Mouse (Mus musculus) liver (tissue): ENCODE results near the gene Pop5.

ENCODE experiments used
- DNase-seq: peaks from one replicate; pipeline ENCODE4 v3.0.0-alpha.2; 2020; ENCODE audit warnings: mixed read lengths

Gene Pop5

DNA sequence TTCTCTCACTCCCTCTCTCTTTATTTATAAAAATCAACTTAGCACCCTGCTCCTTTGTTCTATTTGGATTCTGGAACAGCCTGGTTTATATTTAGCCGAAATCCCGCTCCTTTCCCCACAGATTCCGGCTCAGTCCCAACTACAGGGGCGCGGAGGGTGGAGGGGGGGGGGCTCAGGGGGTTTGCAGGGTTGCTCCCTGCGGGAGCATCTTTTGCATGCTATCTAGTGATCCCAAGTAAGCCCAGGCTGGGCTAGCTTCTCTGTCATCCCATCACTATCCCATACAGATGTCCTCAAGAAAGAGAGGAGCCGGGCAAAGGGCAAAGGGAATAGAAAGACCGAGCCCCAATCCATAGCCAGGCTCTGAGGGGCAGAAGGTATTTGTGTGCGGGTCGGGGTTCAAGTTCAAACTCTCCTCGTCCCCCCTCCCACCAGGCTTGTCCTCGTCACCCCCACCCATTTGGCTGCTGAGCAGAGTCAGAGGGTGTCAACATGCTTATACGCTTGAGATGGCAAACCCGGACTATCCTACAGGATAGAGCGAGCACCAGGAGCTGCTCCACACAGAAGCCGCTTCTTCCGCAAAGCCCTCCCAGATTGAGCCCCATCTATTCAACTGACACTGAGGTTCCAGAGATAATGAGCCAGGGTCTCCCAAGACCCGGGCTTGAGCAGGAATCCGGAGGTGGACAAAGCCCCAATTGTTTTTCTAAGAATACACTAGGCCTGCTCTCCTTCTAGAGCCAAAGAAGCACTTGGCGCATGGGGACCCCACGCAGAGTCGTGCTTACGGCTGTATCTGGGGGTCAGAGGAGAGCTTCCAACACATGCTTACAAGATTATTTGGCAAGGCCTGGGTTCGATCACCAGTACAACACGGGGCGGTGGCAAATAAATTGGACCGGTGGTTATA is 20.1 kb upstream of the Pop5 start:
- DNase-seq = no peak

DNA sequence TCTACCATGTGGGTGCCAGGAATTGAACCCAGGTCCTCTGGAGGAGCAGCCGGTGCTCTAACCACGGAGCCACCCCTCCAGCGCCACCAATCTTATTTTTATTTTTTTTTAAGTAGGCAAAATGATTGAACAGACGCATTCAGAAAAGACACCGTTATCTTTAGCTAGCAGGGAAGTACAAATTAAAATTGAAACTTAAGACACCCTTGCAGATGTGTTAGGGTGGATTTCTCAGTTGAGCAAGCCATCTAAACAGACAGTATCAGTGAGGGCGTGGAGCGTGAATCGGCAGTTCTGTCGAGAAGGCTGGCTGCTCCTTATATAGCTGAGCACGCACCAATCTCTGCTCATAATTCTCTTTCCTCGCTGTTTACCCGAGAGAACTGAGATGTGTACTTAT is 17.6 kb upstream of the Pop5 start:
- DNase-seq = no peak

DNA sequence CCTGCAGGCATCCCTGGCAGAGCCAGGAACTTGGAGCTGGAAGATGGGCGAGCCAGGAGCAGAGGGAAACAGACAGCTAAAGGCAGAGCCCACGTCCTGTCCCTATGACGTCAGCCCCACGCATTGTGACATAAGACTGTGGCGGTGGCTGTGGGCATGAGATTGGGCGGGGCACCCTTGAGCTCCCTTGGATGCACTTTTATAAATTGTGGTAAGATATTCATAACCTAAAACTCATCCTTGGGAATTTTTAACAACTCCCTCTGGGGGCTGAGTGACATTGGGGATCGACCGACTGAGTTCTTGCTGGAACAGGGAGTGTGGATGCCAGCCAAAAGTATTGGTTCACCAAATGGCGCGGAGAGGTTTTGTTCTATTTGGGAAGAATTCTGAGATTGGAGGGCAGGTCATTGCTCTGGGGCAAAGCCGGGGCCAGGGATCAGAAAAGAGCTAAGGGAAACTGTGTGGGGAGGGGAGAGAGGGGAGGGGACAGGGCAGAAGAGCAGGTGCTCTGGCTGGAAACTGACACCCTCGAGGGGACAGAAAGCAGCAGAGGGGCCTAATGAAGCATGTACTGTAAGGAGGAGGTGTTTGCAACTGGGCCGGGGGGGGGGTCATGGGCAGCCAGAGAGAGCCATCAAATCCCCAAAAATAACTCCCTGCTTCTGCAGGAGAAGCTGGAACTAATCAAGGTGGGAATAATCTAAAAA is 14.6 kb upstream of the Pop5 start:
- DNase-seq = no peak

DNA sequence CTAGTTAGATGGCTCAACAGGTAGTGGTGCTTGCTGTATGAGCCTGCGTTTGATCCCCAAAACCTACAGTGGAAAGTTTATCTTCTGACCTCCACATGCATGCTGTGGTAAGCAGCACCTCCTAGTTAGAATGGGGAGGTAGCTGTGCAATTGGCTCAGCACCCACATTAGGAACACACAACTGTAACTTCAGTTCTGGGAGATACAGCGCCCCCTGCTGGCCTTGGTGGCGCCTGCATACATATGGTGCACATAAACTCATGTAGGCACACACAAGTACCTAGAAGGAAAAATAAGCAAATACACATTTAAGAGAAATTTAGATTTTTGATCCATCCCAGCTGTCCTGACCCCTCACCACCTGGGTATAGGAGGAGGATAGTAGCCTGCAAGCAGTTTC is 13.2 kb upstream of the Pop5 start:
- DNase-seq = no peak

DNA sequence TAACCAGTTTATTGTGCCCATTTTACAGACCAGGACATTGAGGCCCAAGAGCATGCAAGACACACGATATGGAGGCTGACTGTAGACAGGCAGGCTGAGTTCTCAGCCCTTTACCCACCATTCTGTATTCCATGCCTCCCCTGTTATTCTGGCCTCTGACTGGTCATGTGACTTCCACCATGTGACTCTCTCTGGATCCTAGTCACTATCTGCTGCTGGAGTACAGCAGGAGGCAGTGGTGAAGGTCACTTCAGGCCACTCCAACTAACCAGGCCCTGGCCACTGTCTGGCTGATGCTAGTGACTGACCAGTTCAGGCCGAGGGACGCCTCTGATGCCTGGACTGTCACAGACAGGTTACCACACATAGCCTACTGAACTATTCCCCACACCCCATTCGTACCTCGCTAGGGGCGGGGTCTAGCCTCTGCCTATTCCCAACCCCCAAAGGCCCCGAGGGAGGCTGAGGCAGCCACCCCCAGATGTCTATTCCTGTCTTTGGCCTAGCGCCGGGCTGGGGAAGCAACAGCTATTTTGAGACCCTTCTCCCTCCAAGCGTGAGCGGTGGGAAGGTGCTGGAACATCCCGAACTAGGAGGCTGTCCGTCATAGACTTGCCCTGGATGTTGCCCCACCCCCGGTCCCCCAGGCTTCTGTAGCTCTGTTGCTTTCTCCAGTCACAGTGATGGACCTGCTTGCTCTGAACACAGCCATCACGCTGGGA is 4.6 kb upstream of the Pop5 start:
- no peak for DNase-seq

DNA sequence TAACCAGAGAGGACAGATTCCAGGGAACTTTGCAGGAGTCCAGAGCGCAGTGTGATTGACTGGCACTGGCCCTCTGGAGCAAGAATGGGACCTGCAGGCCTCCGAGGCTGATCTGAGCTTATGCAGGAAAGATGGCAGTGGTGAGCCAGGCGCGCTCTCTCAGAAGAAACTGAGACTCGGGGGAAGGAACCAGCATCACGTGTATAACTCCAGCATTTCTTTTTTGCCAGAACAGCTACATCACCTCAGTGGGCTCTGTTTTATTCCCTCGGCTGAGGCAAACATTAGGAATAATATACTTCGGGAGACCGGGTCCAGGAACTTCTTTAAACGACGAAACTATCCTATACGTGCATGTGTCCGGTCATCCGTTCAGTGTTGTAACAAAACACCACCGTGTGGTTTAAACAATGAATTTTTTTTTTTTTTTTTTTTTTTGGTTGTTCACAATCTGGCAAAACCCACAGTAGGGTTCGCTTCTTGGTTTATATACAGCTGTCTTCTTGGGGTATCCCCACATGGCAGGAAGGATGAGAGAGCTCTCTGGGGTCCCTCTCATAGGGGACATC is 4.0 kb upstream of the Pop5 start:
- DNase-seq = no peak

DNA sequence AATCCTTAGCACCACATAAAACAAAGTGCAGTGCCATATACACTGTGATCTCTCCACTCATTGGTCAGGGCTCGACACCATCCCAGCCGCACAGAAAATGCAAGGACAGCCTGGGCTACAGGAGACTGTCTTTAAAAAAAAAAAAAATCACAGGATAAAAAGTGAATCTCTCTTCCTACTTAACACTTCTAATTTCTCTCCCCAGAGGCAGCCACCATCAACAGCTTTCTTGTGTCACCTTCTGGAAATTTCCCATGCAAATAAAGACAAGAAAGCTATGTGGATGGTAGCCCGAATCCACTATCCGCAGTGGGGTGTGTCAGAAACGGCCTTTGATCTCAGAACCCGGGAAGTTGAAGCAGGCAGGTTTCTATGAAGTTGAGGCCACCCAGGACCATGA is 3.1 kb upstream of the Pop5 start:
- no peak for DNase-seq

DNA sequence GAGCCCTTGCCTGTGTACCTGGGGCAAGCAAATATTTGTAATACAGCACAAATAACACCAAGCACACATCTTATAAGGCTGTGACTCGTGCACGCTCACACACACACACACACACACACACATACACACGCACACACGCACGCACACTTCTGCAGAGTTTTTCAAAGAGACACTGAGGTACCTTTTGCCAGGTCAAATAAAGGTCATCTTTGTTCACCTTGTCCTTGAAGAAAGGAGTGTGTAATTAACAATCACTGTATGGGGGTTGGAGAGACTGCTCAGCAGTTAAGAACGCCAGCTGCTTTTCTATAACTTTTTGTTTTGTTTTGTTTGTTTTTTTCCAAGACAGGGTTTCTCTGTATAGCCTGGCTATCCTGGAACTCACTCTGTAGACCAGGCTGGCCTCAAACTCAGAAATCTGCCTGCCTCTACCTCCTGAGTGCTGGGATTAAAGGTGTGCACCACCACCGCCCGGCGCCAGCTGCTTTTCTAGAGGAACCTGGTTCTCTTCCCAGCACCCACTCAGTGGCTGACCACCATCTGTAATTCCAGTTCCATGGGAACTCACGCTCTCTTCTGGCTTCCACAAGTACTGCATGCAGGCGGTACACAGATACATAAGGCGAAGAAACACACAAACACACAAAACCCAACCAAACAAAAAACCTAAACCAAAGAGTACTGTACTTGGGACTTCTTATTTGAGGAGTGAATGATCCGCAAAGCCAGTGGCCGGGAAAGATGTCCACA is 2.4 kb upstream of the Pop5 start:
- no peak for DNase-seq

DNA sequence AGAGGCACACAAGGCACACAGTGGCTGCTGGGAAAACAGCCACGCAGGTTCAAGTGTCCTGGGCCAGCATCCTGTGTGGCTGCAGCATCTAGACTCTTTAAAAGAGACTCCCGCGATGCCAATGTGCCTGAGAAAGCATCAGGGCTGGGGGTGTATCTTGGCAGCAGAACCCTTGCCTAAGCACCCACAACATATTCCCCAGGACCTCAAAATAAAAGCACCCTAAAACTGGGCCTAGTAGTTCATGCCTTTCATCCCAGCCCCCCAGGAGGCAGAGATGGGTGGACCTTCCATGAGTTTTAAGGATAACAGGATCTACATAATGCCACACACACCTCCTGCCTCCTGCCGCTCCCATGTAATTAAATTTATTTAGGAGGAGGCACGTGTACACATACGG is 1.1 kb upstream of the Pop5 start:
- DNase-seq = no peak

DNA sequence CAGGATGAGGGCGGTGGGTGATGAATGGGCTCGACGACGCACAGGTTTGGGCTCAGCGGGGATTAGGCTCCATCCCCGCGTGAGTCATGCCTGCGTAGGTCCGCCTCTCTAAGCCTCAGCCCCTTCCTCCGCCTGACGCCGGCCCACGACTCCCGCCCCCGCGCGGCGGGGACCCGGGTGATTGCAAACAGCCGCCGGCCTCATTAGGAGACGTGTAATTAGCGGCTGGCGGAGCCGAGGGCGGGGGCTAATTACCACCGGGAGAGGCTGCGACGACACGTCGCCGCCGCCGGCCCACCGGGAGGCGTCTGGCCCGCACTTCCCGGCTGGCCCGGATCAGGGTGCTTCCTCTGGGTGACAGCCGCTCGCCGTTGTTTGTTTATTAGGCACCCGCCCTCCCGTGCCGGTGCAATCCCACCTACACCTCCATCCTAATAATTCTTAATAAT is 289 bp upstream of the Pop5 start:
- DNase-seq = peak; percentile 36

DNA sequence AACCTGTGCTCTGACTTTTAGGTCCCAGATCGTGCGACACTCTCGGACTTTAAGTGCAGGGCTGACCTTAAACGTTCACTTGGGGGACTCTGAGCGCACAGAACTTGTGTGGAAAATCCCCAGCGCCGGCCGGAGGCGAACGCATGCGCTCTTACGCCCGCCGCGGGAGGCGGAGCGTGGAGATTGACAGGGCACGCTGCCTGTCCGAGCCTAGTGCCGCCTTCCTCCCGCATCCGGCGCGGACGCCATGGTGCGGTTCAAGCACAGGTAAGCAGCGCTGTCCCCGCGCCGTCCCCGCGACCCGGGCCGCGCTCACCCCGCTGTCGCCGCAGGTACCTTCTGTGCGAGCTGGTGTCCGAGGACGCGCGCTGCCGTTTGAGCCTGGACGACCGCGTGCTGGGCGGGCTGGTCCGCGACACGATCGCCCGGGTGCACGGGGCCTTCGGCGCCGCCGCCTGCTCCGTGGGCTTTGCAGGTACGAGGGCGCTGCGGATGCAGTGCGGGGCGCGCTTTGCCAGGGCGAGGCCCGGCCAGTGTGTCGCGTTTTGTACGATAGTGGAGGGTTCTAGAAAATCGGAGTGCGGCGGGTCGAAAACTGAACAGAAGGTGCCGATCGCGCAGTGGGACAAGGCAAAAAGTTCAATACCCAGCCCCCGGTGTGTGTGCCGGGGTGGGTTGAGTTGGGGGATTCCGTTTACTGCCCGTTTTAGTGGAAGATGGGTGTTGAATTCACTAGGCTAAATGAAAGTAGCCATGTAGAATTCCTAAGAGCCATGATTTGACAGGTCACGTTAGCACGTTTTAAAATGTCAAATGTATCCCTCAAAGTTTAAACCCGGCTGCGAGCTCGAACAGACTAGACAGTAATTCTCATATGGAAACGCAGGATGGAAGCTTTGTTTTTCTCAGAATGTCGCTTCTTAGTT is 2.4 kb downstream of the Pop5 start:
- peak; percentile 94 for DNase-seq

DNA sequence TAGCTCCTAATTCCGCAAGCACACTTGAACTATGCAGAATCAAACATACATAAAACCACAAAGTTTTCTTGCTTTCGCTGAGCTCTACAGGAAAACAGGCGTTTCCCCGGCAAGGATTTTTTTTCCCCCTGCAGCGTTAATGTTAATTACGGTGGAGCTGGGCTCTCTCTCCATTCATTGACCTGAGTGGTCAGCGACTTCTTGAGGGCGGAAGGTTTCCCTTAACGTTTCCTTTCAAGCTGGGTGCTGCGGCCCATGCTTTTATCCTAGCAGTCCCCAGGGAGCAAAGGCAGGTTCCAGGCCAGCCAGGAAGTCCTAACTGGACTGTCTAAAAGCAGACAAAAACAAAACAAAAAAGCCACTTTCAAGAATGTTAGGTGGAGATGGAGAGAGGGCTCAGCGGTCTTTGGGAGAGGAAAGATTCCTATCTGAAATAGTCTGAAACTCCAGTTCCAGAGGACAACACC is 3.1 kb downstream of the Pop5 start:
- no peak for DNase-seq

DNA sequence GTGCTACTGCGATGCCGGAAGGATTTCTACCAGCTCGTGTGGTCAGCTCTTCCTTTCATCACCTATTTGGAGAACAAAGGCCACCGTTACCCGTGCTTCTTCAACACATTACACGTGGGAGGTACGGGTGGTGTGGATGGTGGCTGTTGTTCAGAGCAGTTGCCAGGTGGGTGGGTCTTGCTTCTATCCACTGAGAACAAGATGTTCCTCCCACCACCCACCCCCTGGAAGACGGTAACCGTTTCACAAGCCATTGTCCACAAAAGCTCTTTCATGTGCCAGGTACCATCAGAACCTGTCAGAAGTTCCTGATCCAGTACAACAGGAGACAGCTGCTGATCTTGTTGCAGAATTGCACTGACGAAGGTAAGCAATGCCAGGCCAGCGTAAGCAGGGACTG is 4.6 kb downstream of the Pop5 start:
- DNase-seq = no peak

DNA sequence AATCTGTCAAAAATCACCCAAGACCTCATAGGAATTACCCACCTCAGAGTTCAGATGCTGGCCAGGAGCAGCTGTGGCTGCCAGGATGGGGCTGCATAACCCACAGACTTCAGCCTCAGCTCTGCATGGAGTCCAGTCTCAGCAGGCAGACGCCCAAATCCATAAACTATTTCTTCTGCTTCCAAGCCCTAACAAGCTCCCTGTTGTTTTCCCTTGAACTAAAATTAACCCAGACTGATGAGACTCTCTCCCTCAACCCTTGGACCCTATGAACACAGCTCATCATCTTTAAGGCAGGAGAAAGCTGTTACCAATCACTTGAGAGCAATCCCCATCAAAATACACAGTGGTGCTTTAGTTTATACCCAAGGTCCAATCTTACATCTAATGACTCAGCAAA is 19.8 kb downstream of the Pop5 start:
- no peak for DNase-seq

DNA sequence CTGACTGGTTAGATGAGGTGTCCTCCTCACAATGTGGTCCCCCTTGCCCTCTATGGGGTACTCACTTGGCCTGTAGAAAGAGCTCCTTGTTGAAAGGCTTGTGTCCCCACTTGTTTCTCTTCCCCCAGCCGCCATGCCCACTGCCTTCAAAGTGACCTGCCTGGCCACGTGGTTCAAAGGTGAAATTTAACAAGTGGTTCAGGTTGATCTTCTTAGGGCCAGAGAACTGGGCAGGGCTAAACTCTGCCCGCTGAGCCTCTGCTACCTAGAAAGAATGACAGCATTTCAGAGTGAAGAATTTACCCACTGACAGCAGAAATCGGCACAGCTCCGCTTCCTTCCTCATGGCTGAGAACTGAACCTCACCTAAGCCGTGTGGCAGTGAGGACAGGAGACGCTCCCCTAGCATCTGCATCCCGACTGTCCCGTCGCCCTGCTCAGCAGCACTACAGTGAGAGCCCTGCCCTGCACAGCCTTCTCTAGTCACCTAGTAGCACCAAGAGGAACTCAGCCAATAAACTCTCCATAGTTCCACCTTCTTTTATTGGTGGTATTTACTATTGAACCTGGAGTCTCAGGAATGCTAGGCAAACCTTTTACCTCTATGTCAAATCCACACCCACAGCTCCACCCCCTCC is 21.4 kb downstream of the Pop5 start:
- no peak for DNase-seq

DNA sequence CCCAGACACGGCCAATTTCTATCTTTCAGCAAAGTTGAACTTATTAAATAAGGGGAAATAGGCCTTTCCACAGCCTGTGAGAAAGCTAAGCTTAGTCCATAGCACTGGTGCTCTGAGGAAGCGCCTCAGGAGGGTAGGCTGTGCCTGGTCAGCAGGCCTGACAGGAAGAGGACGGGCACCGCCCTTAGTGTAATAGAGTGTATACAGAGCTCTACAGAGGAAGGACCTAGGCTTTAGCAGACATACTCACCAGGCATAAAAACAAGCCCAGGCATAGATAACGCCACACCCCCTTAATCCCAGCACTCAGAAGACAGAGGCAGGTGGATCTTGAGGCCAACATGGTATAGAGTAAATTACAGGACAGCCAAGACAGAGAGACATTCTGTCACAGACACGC is 24.7 kb downstream of the Pop5 start:
- DNase-seq = peak; percentile 44

DNA sequence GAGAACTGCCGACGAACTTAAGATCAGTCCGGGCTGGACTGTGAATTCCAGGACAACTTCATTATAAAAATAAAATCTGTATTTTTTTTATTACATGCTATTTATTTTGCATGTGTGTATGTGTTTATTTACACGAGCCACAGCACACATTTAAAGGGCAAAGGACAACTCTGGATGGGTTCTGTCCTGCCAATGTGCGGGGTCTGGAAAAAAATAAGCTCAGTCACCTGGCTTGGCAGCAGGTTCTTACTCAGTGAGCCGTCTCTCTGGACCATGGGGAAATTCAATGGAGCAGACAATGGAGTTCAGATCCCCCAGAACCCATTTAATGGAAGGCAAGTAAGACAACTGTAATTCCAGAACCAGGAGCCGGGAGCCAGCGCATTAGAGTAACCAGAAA is 25.5 kb downstream of the Pop5 start:
- DNase-seq = no peak

DNA sequence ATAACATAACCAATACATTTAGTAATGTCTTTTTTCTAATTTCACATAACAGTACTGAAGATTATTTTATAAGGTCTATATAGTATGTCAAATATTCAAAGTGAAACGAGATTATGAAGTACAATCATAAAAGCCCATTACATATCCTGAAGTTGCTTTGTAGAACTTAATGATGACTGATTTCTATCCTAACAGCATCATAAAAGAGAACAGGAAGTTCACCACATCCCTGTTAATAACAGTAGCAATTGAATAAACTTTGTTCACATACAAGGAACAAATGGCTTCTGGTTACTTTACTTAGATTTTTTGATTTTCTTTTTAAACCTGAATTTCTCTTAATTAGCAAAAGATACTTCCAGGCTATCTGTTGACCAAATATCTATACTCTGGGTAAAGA is 26.2 kb downstream of the Pop5 start:
- no peak for DNase-seq

DNA sequence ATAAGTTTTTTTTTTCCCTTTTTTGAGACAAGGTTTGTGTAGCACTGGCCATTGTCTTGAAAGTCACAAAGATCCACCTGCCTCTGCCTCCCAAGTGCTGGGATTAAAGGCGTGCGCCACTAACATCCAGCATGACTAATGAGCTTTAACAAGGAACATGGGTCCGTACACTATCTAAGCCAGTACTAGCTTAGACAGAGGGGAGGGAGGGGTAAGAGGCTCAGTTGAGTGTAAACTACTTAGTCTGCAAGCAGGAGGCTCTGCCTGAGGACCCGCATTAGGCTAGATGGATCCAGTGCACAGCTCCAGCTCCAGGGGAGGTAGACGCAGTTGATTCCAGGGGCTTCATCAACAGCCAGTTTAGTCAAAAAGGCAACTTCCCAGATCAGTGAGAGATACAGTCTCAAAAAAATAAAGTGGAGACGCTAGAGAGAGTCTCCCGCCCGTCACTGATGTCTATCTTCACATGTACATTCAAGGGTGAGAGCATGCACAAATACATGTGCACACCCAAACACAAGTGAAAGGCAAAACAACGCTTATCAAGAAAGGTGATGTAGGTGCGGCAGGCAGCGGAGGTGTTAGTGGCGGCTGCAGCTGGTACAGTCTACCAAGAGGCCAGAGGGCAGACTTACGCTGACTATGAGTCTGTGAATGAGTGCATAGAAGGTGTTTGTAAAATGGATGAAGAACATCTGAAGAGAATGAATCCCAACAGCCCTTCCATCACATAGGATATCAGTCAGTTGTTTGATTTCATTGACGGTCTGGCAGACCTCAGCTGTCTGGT is 27.1 kb downstream of the Pop5 start:
- no peak for DNase-seq

DNA sequence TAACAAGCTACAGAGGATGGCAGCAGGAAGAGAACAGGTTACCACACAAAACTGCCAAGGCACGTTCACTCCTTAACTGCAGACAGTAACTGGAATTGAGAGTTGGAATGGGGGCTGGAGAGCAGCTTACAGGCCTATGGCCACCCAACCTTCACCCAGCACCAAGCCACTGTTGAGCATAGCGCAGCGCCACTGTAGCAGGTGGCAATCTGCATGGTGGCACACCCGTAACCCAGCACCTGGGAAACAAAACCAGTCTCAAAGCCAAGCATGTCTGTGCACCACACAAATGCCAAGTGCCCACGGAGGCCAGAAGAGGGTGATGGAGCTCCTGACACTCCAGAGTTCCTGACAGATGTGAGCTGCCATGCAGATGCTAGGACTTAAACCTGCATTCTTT is 30.7 kb downstream of the Pop5 start:
- DNase-seq = peak; percentile 69
